Mouse (Mus musculus): ENCODE results near the gene Gm20737.
"Not testable (repeated sequence)": the region's sequence is repeated elsewhere in the genome, so short reads cannot be mapped to it uniquely, and the experiment has no call there.

Gene Gm20737

GRCm38 (mm10) chrY:10535942-10536341 lies at the start of gene Gm20737:
Gene Gm20737, minus strand, starts transcription at chrY:10536042.
- not testable (repeated sequence) for DNase-seq

- DNase-seq: not testable (repeated sequence)
Observed at GRCm38 (mm10) chrY:10553153-10553552, 17.3 kb upstream of the Gm20737 start, which contains the start of gene Gm21775. Gene Gm21775, plus strand, starts transcription at chrY:10553453.
